Mouse (Mus musculus): Measurements from ENCODE around the gene Atp2b2. TPM values are rescaled to one million over a fixed set of nuclear protein-coding genes. Genes with fewer than 3 reads are reported as not detected.

Atp2b2 gene
- polyA plus RNA-seq, 1 experiment from 2014 or later = 0.62 TPM

GRCm38 (mm10) chr6:114011976-114012375 lies 30.4 kb downstream of the Atp2b2 start:
- H3K9me3 ChIP-seq (replicated peaks) = no peaks in the 10 kb centered on the region
- H3K27me3 ChIP-seq = peaks cover 35% of the 10 kb centered on the region
- H3K9ac ChIP-seq = no peak overlapping the region
- no peak overlapping the region for H3K27ac ChIP-seq
- no peak for ATAC-seq (replicated peaks; ENCODE audit: low FRiP score)
- no peak overlapping the region for H3K4me2 ChIP-seq
- H3K36me3 ChIP-seq = no peaks in the 10 kb centered on the region
- 71% methylated on average over 6 of the region's 6 CpGs for WGBS
- peaks cover 20% of the 10 kb centered on the region for H3K4me1 ChIP-seq
- H3K4me3 ChIP-seq (replicated peaks) = no peak overlapping the region

- Histone ChIP-seq H3K4me2 (no peak overlapping the region), H3K27ac (no peak overlapping the region), H3K9me3 (replicated peaks) (no peaks in the 10 kb centered on the region), H3K4me3 (replicated peaks) (no peak overlapping the region), H3K36me3 (no peaks in the 10 kb centered on the region), H3K4me1 (no peaks in the 10 kb centered on the region), H3K9ac (no peak overlapping the region), H3K27me3 (peaks cover 14% of the 10 kb centered on the region; the same call in 1 of the 2 replicates)
- WGBS = 55% methylated on average over 3 of the region's 3 CpGs
- ATAC-seq (replicated peaks; ENCODE audit: low FRiP score) = 0 out of 2 replicates have a peak, but pooled peaks have one; percentile 33
Observed at GRCm38 (mm10) chr6:114003796-114004195, 38.6 kb downstream of the Atp2b2 start.

GRCm38 (mm10) chr6:114000928-114001327 lies 41.5 kb downstream of the Atp2b2 start:
- Histone ChIP-seq H3K4me1 (no peaks in the 10 kb centered on the region), H3K36me3 (no peaks in the 10 kb centered on the region), H3K4me2 (no peak overlapping the region), H3K27ac (no peak overlapping the region), H3K4me3 (replicated peaks) (no peak overlapping the region), H3K9me3 (replicated peaks) (no peaks in the 10 kb centered on the region), H3K9ac (no peak overlapping the region), H3K27me3 (peaks cover 1% of the 10 kb centered on the region; the same call in 1 of the 2 replicates)
- WGBS = 78% methylated on average over 6 of the region's 6 CpGs
- ATAC-seq (replicated peaks; ENCODE audit: low FRiP score) = no peak

- 48% methylated on average over 7 of the region's 7 CpGs for WGBS
Observed at GRCm38 (mm10) chr6:114000304-114000703, 42.1 kb downstream of the Atp2b2 start.

GRCm38 (mm10) chr6:113998413-113998812 lies 44.0 kb downstream of the Atp2b2 start:
- ATAC-seq (replicated peaks; ENCODE audit: low FRiP score) = no peak
- H3K9ac ChIP-seq = no peak overlapping the region
- no peak overlapping the region for H3K27ac ChIP-seq
- no peaks in the 10 kb centered on the region for H3K36me3 ChIP-seq
- no peak overlapping the region for H3K4me3 ChIP-seq (replicated peaks)
- H3K27me3 ChIP-seq = no peaks in the 10 kb centered on the region
- H3K4me2 ChIP-seq = no peak overlapping the region
- no peaks in the 10 kb centered on the region for H3K4me1 ChIP-seq
- WGBS = 95% methylated on average over 2 of the region's 2 CpGs
- H3K9me3 ChIP-seq (replicated peaks) = no peaks in the 10 kb centered on the region

More at GRCm38 (mm10) chr6:114000304-114000703, 42.1 kb downstream of the Atp2b2 start:
- Histone ChIP-seq H3K9ac (no peak overlapping the region), H3K4me3 (replicated peaks) (no peak overlapping the region), H3K4me1 (no peaks in the 10 kb centered on the region), H3K9me3 (replicated peaks) (no peaks in the 10 kb centered on the region), H3K36me3 (no peaks in the 10 kb centered on the region), H3K27ac (no peak overlapping the region), H3K27me3 (no peaks in the 10 kb centered on the region), H3K4me2 (no peak overlapping the region)
- no peak for ATAC-seq (replicated peaks; ENCODE audit: low FRiP score)

- no peaks in the 10 kb centered on the region for H3K27me3 ChIP-seq
- 91% methylated on average over 5 of the region's 5 CpGs for WGBS
- no peak overlapping the region for H3K9ac ChIP-seq
- no peak overlapping the region for H3K27ac ChIP-seq
- no peaks in the 10 kb centered on the region for H3K36me3 ChIP-seq
- H3K4me3 ChIP-seq (replicated peaks) = no peak overlapping the region
- no peaks in the 10 kb centered on the region for H3K9me3 ChIP-seq (replicated peaks)
- H3K4me2 ChIP-seq = no peak overlapping the region
- no peak for ATAC-seq (replicated peaks; ENCODE audit: low FRiP score)
- no peaks in the 10 kb centered on the region for H3K4me1 ChIP-seq
Observed at GRCm38 (mm10) chr6:113994176-113994575, 48.2 kb downstream of the Atp2b2 start.

GRCm38 (mm10) chr6:113992101-113992500 lies 50.3 kb downstream of the Atp2b2 start:
- Histone ChIP-seq H3K9me3 (replicated peaks) (no peaks in the 10 kb centered on the region), H3K9ac (no peak overlapping the region), H3K4me2 (no peak overlapping the region), H3K4me1 (no peaks in the 10 kb centered on the region), H3K27ac (no peak overlapping the region), H3K4me3 (replicated peaks) (no peak overlapping the region), H3K27me3 (no peaks in the 10 kb centered on the region), H3K36me3 (no peaks in the 10 kb centered on the region)
- ATAC-seq (replicated peaks; ENCODE audit: low FRiP score) = no peak
- WGBS = 61% methylated on average over 2 of the region's 2 CpGs

- 45% methylated on average over 11 of the region's 11 CpGs for WGBS
- Histone ChIP-seq H3K4me3 (replicated peaks) (no peak overlapping the region), H3K4me2 (no peak overlapping the region), H3K4me1 (no peaks in the 10 kb centered on the region), H3K36me3 (no peaks in the 10 kb centered on the region), H3K27me3 (no peaks in the 10 kb centered on the region), H3K9me3 (replicated peaks) (no peaks in the 10 kb centered on the region), H3K27ac (no peak overlapping the region), H3K9ac (no peak overlapping the region)
- 0 out of 2 replicates have a peak, but pooled peaks have one; percentile 54 for ATAC-seq (replicated peaks; ENCODE audit: low FRiP score)
Observed at GRCm38 (mm10) chr6:113991482-113991881, 50.9 kb downstream of the Atp2b2 start.

GRCm38 (mm10) chr6:113990044-113990443 lies 52.4 kb downstream of the Atp2b2 start:
- no peaks in the 10 kb centered on the region for H3K36me3 ChIP-seq
- no peak overlapping the region for H3K9ac ChIP-seq
- ATAC-seq (replicated peaks; ENCODE audit: low FRiP score) = no peak
- no peaks in the 10 kb centered on the region for H3K27me3 ChIP-seq
- H3K27ac ChIP-seq = no peak overlapping the region
- WGBS = 29% methylated on average over 1 of the region's 1 CpGs
- no peak overlapping the region for H3K4me3 ChIP-seq (replicated peaks)
- no peaks in the 10 kb centered on the region for H3K4me1 ChIP-seq
- H3K9me3 ChIP-seq (replicated peaks) = no peaks in the 10 kb centered on the region
- H3K4me2 ChIP-seq = no peak overlapping the region

GRCm38 (mm10) chr6:113988521-113988920 lies 53.9 kb downstream of the Atp2b2 start:
- Histone ChIP-seq H3K9me3 (replicated peaks) (no peaks in the 10 kb centered on the region), H3K4me2 (no peak overlapping the region), H3K4me1 (no peaks in the 10 kb centered on the region), H3K36me3 (no peaks in the 10 kb centered on the region), H3K9ac (no peak overlapping the region), H3K27ac (no peak overlapping the region), H3K4me3 (replicated peaks) (no peak overlapping the region), H3K27me3 (no peaks in the 10 kb centered on the region)
- 87% methylated on average over 2 of the region's 2 CpGs for WGBS
- no peak for ATAC-seq (replicated peaks; ENCODE audit: low FRiP score)

GRCm38 (mm10) chr6:113986671-113987070 lies 55.7 kb downstream of the Atp2b2 start:
- H3K9ac ChIP-seq = no peak overlapping the region
- H3K4me3 ChIP-seq (replicated peaks) = no peak overlapping the region
- H3K4me1 ChIP-seq = no peaks in the 10 kb centered on the region
- no peaks in the 10 kb centered on the region for H3K27me3 ChIP-seq
- H3K27ac ChIP-seq = no peak overlapping the region
- ATAC-seq (replicated peaks; ENCODE audit: low FRiP score) = no peak
- no peak overlapping the region for H3K4me2 ChIP-seq
- H3K9me3 ChIP-seq (replicated peaks) = no peaks in the 10 kb centered on the region
- no peaks in the 10 kb centered on the region for H3K36me3 ChIP-seq
- 77% methylated on average over 4 of the region's 4 CpGs for WGBS

GRCm38 (mm10) chr6:113978673-113979072 lies 63.7 kb downstream of the Atp2b2 start:
- 79% methylated on average over 8 of the region's 8 CpGs for WGBS
- no peaks in the 10 kb centered on the region for H3K36me3 ChIP-seq
- no peaks in the 10 kb centered on the region for H3K4me1 ChIP-seq
- no peak overlapping the region for H3K4me3 ChIP-seq (replicated peaks)
- ATAC-seq (replicated peaks; ENCODE audit: low FRiP score) = no peak
- H3K4me2 ChIP-seq = no peak overlapping the region
- no peak overlapping the region for H3K9ac ChIP-seq
- H3K9me3 ChIP-seq (replicated peaks) = no peaks in the 10 kb centered on the region
- no peaks in the 10 kb centered on the region for H3K27me3 ChIP-seq
- no peak overlapping the region for H3K27ac ChIP-seq

GRCm38 (mm10) chr6:113978091-113978650 lies 64.2 kb downstream of the Atp2b2 start:
- no peak overlapping the region for H3K9ac ChIP-seq
- WGBS = 62% methylated on average over 5 of the region's 5 CpGs
- H3K36me3 ChIP-seq = no peaks in the 10 kb centered on the region
- H3K4me3 ChIP-seq (replicated peaks) = no peak overlapping the region
- ATAC-seq (replicated peaks; ENCODE audit: low FRiP score) = no peak
- no peaks in the 10 kb centered on the region for H3K9me3 ChIP-seq (replicated peaks)
- H3K4me2 ChIP-seq = no peak overlapping the region
- no peaks in the 10 kb centered on the region for H3K4me1 ChIP-seq
- no peaks in the 10 kb centered on the region for H3K27me3 ChIP-seq
- no peak overlapping the region for H3K27ac ChIP-seq

Data from kidney, embryonic 15.5 days (tissue).